Mouse (Mus musculus) forebrain, embryonic 10.5 days (tissue): ENCODE data around the gene Col9a1. TPM values are rescaled to one million over a fixed set of nuclear protein-coding genes. Genes with fewer than 3 reads are reported as not detected.

Source experiments
- DNase-seq: peaks from one replicate; pipeline ENCODE4 v3.0.0-alpha.2; 2017; ENCODE audit warnings: low spot score; ENCODE audit errors: extremely low spot score
- H3K27ac ChIP-seq: fragments of 300-500 bp; sonication (generic); 2 replicates; pipeline ENCODE4 v1.5.1; 2016; ENCODE audit warnings: mild to moderate bottlenecking
- H3K27me3 ChIP-seq: fragments of 300-500 bp; sonication (generic); 2 replicates; pipeline ENCODE4 v1.6.1; 2016; ENCODE audit warnings: mild to moderate bottlenecking; ENCODE audit not compliant: poor library complexity, severe bottlenecking
- H3K36me3 ChIP-seq: fragments of 300-500 bp; sonication (generic); replicated peaks from 2 replicates; pipeline ENCODE4 v1.6.1; 2016; ENCODE audit warnings: mild to moderate bottlenecking, moderate library complexity
- H3K4me1 ChIP-seq: fragments of 300-500 bp; sonication (generic); 2 replicates; pipeline ENCODE4 v1.6.1; 2016
- H3K4me3 ChIP-seq: fragments of 300-500 bp; sonication (generic); 2 replicates; pipeline ENCODE4 v1.5.1; 2016; ENCODE audit warnings: mild to moderate bottlenecking, moderate library complexity
- H3K9me3 ChIP-seq: fragments of 300-500 bp; sonication (generic); 2 replicates; pipeline ENCODE4 v1.6.1; 2016; ENCODE audit warnings: mild to moderate bottlenecking, moderate library complexity
- WGBS: fragments of 180-500 bp; shearing (Covaris S2); methylation state at CpG from one replicate; pipeline ENCODE4 v1.1.7; 2016; 5-methylcytosine and 5-hydroxymethylcytosine counted together
- polyA plus RNA-seq: library from polyadenylated mRNA; unstranded; fragments of >200 nt; fragmentation: Nextera tagmentation; extraction: Ambion mirVana; gene quantifications from 2 replicates; pipeline ENCODE4 v1.2.1, GENCODE M21; 2016

Gene Col9a1
- polyA plus RNA-seq, 1 experiment from 2014 or later, result 20.3 TPM

DNA sequence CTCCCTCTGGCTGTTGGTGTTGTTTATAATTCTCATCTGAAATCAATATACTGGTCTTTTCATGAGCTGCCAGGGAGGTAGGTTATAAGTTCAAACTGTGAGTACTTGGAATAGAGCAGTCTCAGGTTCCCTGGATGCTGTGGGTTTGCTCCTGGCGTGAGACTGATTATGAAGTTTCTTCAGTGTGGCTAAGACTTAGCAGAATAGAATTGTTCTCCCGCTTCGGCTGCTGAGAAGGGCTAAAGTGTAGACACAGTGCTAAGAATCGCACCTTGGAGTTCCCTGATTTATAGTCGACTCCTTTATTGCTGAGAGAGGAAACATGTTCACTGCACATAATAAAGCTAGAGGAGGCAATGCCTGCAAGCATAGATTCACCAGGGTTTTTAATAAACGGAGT lies 82.0 kb downstream of the Col9a1 start:
- DNase-seq, result no peak
- H3K4me3 ChIP-seq, result no peak overlapping the region
- WGBS, result 81% methylated on average over 6 of the region's 6 CpGs
- H3K27me3 ChIP-seq, result no peaks in the 10 kb centered on the region
- H3K36me3 ChIP-seq, result no peaks in the 10 kb centered on the region
- no peaks in the 10 kb centered on the region for H3K9me3 ChIP-seq
- no peaks in the 10 kb centered on the region for H3K4me1 ChIP-seq
- no peak overlapping the region for H3K27ac ChIP-seq

DNA sequence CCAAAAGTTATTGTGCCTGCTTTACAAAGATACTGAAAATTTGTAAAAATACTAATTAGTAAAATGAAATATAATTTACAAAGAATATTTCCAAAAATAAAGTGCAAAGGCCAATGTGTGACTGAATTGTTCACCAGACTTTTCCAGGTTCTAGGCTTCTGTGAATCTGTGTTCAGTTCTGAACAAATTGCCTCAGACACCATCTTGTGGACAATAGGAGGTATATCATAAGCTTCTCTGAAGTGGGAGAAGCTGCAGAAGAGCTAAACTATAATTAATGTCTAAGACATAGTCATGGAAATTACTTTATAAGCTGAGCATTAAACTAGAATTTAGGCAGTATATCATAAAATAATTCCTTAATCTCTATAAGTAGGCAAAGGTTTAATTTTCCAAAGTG lies 83.8 kb downstream of the Col9a1 start:
- Histone ChIP-seq H3K9me3 (no peaks in the 10 kb centered on the region), H3K27ac (no peak overlapping the region), H3K27me3 (no peaks in the 10 kb centered on the region), H3K36me3 (no peaks in the 10 kb centered on the region), H3K4me3 (no peak overlapping the region), H3K4me1 (no peaks in the 10 kb centered on the region)
- DNase-seq, result no peak

DNA sequence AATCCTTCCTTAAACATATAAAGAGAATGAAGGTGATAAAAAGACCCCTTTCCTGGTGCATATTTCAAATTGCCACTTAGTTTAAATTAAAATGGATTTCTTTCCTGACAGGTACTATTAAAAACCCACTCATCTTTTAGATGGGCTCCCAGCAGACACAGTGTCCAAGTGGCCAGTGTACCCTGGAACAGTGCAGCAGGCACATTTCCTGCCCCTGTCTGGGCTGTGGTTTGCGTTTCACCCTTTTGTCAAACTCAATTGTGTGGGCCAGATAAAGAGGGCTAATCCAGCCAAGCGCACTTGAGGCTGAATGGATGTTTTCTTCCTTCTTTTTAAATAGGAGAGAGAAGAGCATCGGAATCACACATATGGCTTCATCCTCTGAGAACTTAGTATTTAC lies 89.6 kb downstream of the Col9a1 start:
- H3K36me3 ChIP-seq, result no peaks in the 10 kb centered on the region
- H3K4me1 ChIP-seq, result peaks cover 13% of the 10 kb centered on the region
- H3K4me3 ChIP-seq, result no peak overlapping the region
- H3K27me3 ChIP-seq, result no peaks in the 10 kb centered on the region
- no peak overlapping the region for H3K27ac ChIP-seq
- no peak for DNase-seq
- WGBS, result 34% methylated on average over 3 of the region's 3 CpGs
- no peaks in the 10 kb centered on the region for H3K9me3 ChIP-seq

DNA sequence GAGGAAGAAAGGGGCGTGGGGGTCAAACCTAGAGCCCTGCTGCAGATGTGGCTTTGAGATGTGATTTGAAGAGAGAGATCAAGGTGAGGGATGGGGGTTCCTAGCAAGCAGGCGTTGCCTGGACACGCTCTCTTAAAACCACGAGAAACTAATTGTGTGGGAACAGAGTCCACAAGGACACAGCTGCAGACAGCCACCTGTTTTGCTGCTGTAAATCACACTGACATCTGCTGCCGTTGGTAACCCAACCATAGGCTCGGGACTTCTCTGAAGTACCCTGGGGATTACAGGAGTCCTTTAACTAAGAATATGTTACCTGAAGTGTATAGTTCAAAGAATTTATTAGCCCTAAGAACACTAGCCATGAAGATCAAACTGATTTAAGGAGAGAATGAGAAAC lies 109.0 kb downstream of the Col9a1 start:
- DNase-seq, result no peak
- Histone ChIP-seq H3K27me3 (no peaks in the 10 kb centered on the region), H3K4me3 (no peak overlapping the region), H3K36me3 (no peaks in the 10 kb centered on the region), H3K4me1 (no peaks in the 10 kb centered on the region), H3K27ac (no peak overlapping the region), H3K9me3 (no peaks in the 10 kb centered on the region)
- 71% methylated on average over 6 of the region's 6 CpGs for WGBS

DNA sequence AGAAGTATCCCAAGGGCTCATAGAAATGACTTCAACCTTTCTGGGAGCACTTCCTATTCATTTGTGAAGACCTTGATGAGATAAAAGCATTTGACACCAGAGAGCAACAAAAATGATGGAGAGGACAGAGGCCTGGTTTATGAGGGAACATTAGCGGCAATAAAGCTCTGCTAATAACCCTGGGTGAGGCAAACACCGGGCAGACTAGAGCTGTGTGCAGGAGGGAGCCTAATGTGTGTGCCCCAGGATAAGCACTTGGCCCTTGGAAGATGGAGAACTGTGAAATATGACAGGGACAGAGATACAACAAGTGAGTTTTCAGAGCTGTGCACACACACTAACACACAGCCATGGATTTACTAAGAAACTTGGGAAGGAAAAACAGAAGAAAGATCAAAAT lies 115.1 kb downstream of the Col9a1 start:
- H3K27me3 ChIP-seq, result no peaks in the 10 kb centered on the region
- no peak overlapping the region for H3K4me3 ChIP-seq
- 86% methylated on average over 2 of the region's 2 CpGs for WGBS
- no peaks in the 10 kb centered on the region for H3K4me1 ChIP-seq
- no peak overlapping the region for H3K27ac ChIP-seq
- no peak for DNase-seq
- H3K9me3 ChIP-seq, result no peaks in the 10 kb centered on the region; the same call in 1 of the 2 replicates
- H3K36me3 ChIP-seq, result no peaks in the 10 kb centered on the region

DNA sequence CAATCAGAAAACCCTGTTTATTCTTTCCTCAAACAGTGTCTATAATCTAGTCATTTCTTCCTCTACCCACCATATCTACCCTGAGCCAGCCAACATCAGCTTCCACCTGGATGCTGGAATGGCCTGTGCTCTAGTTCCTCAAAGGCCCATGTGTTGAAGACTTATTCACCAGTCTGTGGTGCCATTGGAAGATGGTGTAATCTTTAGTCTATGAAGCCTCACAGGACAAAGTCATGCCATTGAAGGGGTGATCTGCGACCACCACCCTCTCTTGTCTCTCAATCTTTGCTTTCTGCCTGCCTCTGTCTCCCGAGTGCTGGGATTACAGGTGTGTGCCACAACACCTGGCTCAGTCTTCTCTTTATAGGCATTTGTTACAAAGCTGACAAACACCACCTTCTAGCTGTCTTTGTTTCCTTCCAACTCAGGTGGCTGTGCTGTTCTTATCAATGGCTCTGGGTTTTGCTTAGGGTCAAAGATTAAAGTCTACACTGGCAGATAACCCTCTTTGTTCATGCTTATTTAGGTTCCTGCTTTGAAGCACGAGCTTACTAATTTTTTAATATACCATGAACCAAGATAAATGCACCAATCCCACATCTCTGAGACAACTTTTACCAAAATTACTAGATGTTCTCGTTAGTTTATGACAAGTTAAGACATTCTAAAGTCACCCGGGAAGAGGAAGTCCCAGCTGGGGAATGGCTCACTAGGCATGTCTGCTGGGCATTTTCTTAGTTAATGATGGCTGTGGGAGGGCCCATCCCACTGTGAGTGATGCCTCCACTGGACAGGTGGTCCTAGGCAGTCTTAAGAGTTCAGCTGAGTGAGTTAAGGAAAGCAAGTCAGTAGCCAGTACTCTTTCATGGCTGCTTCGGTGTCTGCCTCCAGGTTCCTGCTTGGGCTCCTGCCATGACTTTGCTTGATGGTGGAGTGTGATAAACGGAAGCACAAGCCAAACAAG lies 117.9 kb downstream of the Col9a1 start:
- H3K36me3 ChIP-seq, result no peaks in the 10 kb centered on the region
- H3K27me3 ChIP-seq, result no peaks in the 10 kb centered on the region
- DNase-seq, result no peak
- H3K27ac ChIP-seq, result no peak overlapping the region
- no peaks in the 10 kb centered on the region for H3K4me1 ChIP-seq
- no peaks in the 10 kb centered on the region; the same call in 1 of the 2 replicates for H3K9me3 ChIP-seq
- WGBS, result 81% methylated on average over 7 of the region's 7 CpGs
- no peak overlapping the region for H3K4me3 ChIP-seq

DNA sequence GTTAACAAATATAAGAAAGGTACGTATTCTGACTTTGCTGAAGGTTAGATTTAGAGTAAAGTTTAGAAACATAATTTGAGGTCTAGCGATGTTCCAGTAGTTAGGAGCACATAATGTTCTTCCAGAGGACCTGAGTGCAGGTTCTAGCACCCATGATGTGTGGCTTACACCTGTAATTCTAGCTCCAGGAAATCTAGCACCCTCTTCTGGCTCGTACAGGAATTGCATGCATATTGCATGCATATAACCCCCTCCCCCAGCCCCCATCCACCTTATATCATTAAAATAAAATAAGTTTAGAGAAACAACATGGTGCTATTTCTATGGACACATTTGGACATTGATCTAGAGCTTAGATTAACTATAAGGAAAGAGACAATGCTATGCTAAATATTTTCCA lies 123.3 kb downstream of the Col9a1 start:
- 89% methylated on average over 3 of the region's 3 CpGs for WGBS
- Histone ChIP-seq H3K27me3 (no peaks in the 10 kb centered on the region), H3K36me3 (no peaks in the 10 kb centered on the region), H3K27ac (no peak overlapping the region), H3K4me3 (no peak overlapping the region), H3K4me1 (0 out of 2 replicates have a peak, but pooled peaks cover 3% of the 10 kb centered on the region), H3K9me3 (no peaks in the 10 kb centered on the region; the same call in 1 of the 2 replicates)
- DNase-seq, result no peak

Other genes with a start within 250 kb of the Col9a1 start
- 77.0 and 81.1 TPM in 2 replicates for gene Sdhaf4, start 172.0 kb upstream of the Col9a1 start, polyA plus RNA-seq
- 41.1 and 41.9 TPM in 2 replicates for gene Fam135a, start 77.3 kb upstream of the Col9a1 start, polyA plus RNA-seq